Mouse (Mus musculus) MEL (cell line): ENCODE measurements around the gene Amer2. TPM values are rescaled to one million over a fixed set of nuclear protein-coding genes. Genes with fewer than 3 reads are reported as not detected.

ENCODE experiments used
- DNase-seq: peaks from one replicate; pipeline ENCODE4 v3.0.0; 2011; ENCODE audit warnings: low read depth, low spot score
- H3K27ac ChIP-seq: 2 replicates; pipeline ENCODE4 v1.5.1; 2012; ENCODE audit warnings: low read depth, mild to moderate bottlenecking, control low read depth, low read length, moderate library complexity; ENCODE audit not compliant: control insufficient read depth
- H3K27me3 ChIP-seq, 2 experiments: fragments of 150-350 bp in 1 of 2; sonication (generic) in 1 of 2; 2 replicates each; pipeline ENCODE4 v1.6.1; 2012; ENCODE audit warnings: low read length in 2 of 2, mild to moderate bottlenecking in 2 of 2, improper control_type of control experiment in 1 of 2, moderate library complexity in 1 of 2; ENCODE audit not compliant: insufficient read depth in 2 of 2, control insufficient read depth in 1 of 2
- H3K36me3 ChIP-seq, 2 experiments: 2 replicates each; pipeline ENCODE4 v1.6.1; 2012 to 2014; ENCODE audit warnings: low read length in 2 of 2, improper control_type of control experiment in 1 of 2, inconsistent platforms in 1 of 2, mild to moderate bottlenecking in 1 of 2; ENCODE audit not compliant: insufficient read depth in 2 of 2, control insufficient read depth in 1 of 2
- H3K4me1 ChIP-seq, 2 experiments: fragments of 150-350 bp in 1 of 2; sonication (generic) in 1 of 2; 2 replicates each; pipeline ENCODE4 v1.6.1; 2012; ENCODE audit warnings: low read length in 2 of 2, improper control_type of control experiment in 1 of 2, mild to moderate bottlenecking in 1 of 2; ENCODE audit not compliant: insufficient read depth in 2 of 2, control insufficient read depth in 1 of 2
- H3K4me3 ChIP-seq, 2 experiments: fragments of 150-350 bp in 1 of 2; sonication (generic) in 1 of 2; 2 replicates each; pipeline ENCODE4 v1.5.1; 2012; ENCODE audit warnings: low read depth in 2 of 2, low read length in 2 of 2, mild to moderate bottlenecking in 2 of 2, moderate library complexity in 2 of 2, control low read depth in 1 of 2, improper control_type of control experiment in 1 of 2; ENCODE audit not compliant: control insufficient read depth in 1 of 2, insufficient read depth in 1 of 2
- H3K79me2 ChIP-seq: 2 replicates; pipeline ENCODE4 v1.6.1; 2012; ENCODE audit warnings: mild to moderate bottlenecking, low read length, moderate library complexity; ENCODE audit not compliant: control insufficient read depth, poor library complexity, insufficient read depth
- H3K9ac ChIP-seq: 2 replicates; pipeline ENCODE4 v1.6.1; 2012; ENCODE audit warnings: low read depth, mild to moderate bottlenecking, control low read depth, low read length, moderate library complexity; ENCODE audit not compliant: control insufficient read depth, poor library complexity, severe bottlenecking
- H3K9me3 ChIP-seq: fragments of 150-350 bp; sonication (generic); replicated peaks from 2 replicates; pipeline ENCODE4 v1.6.1; 2012; ENCODE audit warnings: mild to moderate bottlenecking, low read length, improper control_type of control experiment, moderate library complexity; ENCODE audit not compliant: insufficient read depth
- BHLHE40 ChIP-seq: IDR thresholded peaks from 2 replicates; pipeline ENCODE4 v1.6.1; 2012; ENCODE audit warnings: low read depth, mild to moderate bottlenecking, inconsistent platforms, low read length, improper control_type of control experiment, borderline replicate concordance
- CHD1 ChIP-seq: IDR thresholded peaks from 2 replicates; pipeline ENCODE4 v1.6.1; 2012; ENCODE audit warnings: low read depth, mild to moderate bottlenecking, inconsistent platforms, low read length, improper control_type of control experiment
- CHD2 ChIP-seq: IDR thresholded peaks from 2 replicates; pipeline ENCODE4 v1.6.1; 2011; ENCODE audit warnings: low read length, improper control_type of control experiment
- E2F4 ChIP-seq: IDR thresholded peaks from 2 replicates; pipeline ENCODE4 v1.6.1; 2011; ENCODE audit warnings: low read depth, low read length, improper control_type of control experiment, borderline replicate concordance
- ELF1 ChIP-seq: IDR thresholded peaks from 2 replicates; pipeline ENCODE4 v1.6.1; 2014; ENCODE audit warnings: low read depth, mild to moderate bottlenecking, inconsistent platforms, low read length, improper control_type of control experiment, moderate library complexity
- GABPA ChIP-seq: IDR thresholded peaks from 2 replicates; pipeline ENCODE4 v1.6.1; 2012; ENCODE audit warnings: low read depth, mild to moderate bottlenecking, inconsistent platforms, low read length, improper control_type of control experiment, moderate library complexity
- GATA1 ChIP-seq: IDR thresholded peaks from 2 replicates; pipeline ENCODE4 v1.6.1; 2011; ENCODE audit warnings: low read depth, low read length, improper control_type of control experiment
- JUND ChIP-seq: IDR thresholded peaks from 2 replicates; pipeline ENCODE4 v1.6.1; 2011; ENCODE audit warnings: low read depth, mild to moderate bottlenecking, improper control_type of control experiment, low read length
- MAX ChIP-seq: IDR thresholded peaks from 2 replicates; pipeline ENCODE4 v1.6.1; 2011; ENCODE audit warnings: low read length, improper control_type of control experiment
- MAZ ChIP-seq: IDR thresholded peaks from 2 replicates; pipeline ENCODE4 v1.6.1; 2012; ENCODE audit warnings: low read depth, mild to moderate bottlenecking, inconsistent platforms, low read length, improper control_type of control experiment
- MEF2A ChIP-seq: IDR thresholded peaks from 2 replicates; pipeline ENCODE4 v1.6.1; 2014; ENCODE audit warnings: low read depth, mild to moderate bottlenecking, inconsistent platforms, low read length, improper control_type of control experiment; ENCODE audit not compliant: poor library complexity, insufficient replicate concordance, severe bottlenecking; ENCODE audit errors: extremely low read depth
- NELFE ChIP-seq: IDR thresholded peaks from 2 replicates; pipeline ENCODE4 v1.6.1; 2011; ENCODE audit warnings: low read depth, low read length, improper control_type of control experiment
- POLR2AphosphoS2 ChIP-seq: IDR thresholded peaks from 2 replicates; pipeline ENCODE4 v1.6.1; 2011; ENCODE audit warnings: low read length, improper control_type of control experiment
- POLR2AphosphoS5 ChIP-seq: IDR thresholded peaks from 2 replicates; pipeline ENCODE4 v1.6.1; 2012; ENCODE audit warnings: low read depth, borderline replicate concordance, mild to moderate bottlenecking, inconsistent platforms, low read length, moderate library complexity, mixed read lengths
- RAD21 ChIP-seq: IDR thresholded peaks from 2 replicates; pipeline ENCODE4 v1.6.1; 2011; ENCODE audit warnings: mild to moderate bottlenecking, low read depth, low read length, improper control_type of control experiment
- RCOR1 ChIP-seq: IDR thresholded peaks from 2 replicates; pipeline ENCODE4 v1.6.1; 2012; ENCODE audit warnings: low read depth, mild to moderate bottlenecking, inconsistent platforms, low read length, improper control_type of control experiment
- SIN3A ChIP-seq: IDR thresholded peaks from 2 replicates; pipeline ENCODE4 v1.6.1; 2012; ENCODE audit warnings: low read length, improper control_type of control experiment, inconsistent platforms
- SMC3 ChIP-seq: IDR thresholded peaks from 2 replicates; pipeline ENCODE4 v1.6.1; 2011; ENCODE audit warnings: low read depth, low read length, improper control_type of control experiment
- TBP ChIP-seq: IDR thresholded peaks from 2 replicates; pipeline ENCODE4 v1.8.0; 2011; ENCODE audit warnings: low read depth, low read length, improper control_type of control experiment
- TCF12 ChIP-seq: IDR thresholded peaks from 2 replicates; pipeline ENCODE4 v1.6.1; 2014; ENCODE audit warnings: low read depth, mild to moderate bottlenecking, inconsistent platforms, low read length, improper control_type of control experiment, moderate library complexity
- ZC3H11A ChIP-seq: IDR thresholded peaks from 2 replicates; pipeline ENCODE4 v1.6.1; 2012; ENCODE audit warnings: low read depth, mild to moderate bottlenecking, inconsistent platforms, low read length, improper control_type of control experiment
- ZMIZ1 ChIP-seq: IDR thresholded peaks from 2 replicates; pipeline ENCODE4 v1.6.1; 2012; ENCODE audit warnings: low read depth, mild to moderate bottlenecking, inconsistent platforms, low read length, improper control_type of control experiment, moderate library complexity
- ZNF384 ChIP-seq: IDR thresholded peaks from 2 replicates; pipeline ENCODE4 v1.6.1; 2012; ENCODE audit warnings: low read depth, mild to moderate bottlenecking, inconsistent platforms, low read length, improper control_type of control experiment
- polyA plus RNA-seq, 2 experiments: library from polyadenylated mRNA; stranded (reverse) in 1 of 2; unstranded in 1 of 2; fragments of >175 nt in 1 of 2; fragments of >200 nt in 1 of 2; gene quantifications; 2 replicates each; pipeline versions ENCODE4 v1.2.1 to v1.2.4; 2012; ENCODE audit warnings: low replicate concordance in 2 of 2, low read depth in 1 of 2; ENCODE audit not compliant: insufficient read length in 2 of 2, insufficient read depth in 1 of 2, missing spikeins in 1 of 2
- total RNA-seq: library from RNA; depleted of rRNA; stranded (reverse); fragments of 300-350 nt; gene quantifications from 2 replicates; pipeline ENCODE4 v1.2.3, GENCODE M21; 2012

Amer2 gene
- total and polyA plus RNA-seq, 3 experiments: 0.01 TPM; not detected in 2

DNA sequence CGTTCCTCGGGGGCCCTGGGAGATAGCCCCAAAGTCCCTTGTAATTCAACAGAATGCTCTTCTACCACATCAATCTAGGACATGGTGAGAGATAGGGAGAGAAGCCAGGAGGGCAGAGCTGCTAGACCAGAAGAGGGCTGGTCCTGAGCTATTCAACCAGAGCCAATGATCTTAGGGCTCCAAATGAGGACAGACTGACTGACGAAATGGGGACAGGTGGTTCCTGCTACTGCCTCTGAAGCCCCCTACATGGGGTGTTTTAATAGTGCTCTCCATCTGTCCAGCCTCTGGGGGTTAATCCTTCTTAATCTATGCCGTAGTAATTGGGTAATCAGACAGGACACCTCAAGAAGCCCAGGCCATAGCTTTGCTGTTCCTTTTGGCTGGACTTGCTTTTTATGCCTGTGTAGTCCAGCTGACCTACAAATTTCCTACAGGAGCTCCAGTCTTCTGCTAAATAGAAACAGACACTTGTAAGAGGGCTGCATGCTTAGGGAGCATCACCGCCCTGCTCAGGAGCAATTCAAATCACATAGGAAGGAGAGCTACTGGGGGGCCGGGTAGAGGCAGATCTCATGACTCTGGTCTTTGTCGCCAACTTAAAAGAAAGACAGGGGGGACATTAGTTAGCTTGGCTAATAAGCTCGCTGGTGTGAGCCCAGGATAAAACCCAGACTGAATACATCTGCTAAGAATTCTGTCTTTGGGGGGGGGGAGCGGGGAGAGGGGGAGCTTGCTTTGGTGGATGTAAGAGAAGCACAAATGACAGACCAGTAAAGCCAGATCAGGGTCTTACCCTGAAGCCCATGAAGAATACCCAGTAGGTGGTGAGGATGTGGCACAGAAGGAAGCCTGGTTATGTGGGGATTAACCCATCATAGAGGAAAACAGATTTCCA is 4.0 kb upstream of the Amer2 start:
- H3K36me3 ChIP-seq: no peaks in the 10 kb centered on the region
- no peak overlapping the region for H3K9ac ChIP-seq
- DNase-seq: no peak
- no peak overlapping the region for H3K4me3 ChIP-seq
- H3K27ac ChIP-seq: no peak overlapping the region
- H3K9me3 ChIP-seq: no peaks in the 10 kb centered on the region
- TF ChIP-seq GATA1 (no peak), ZC3H11A (no peak), POLR2AphosphoS2 (no peak), E2F4 (no peak), CHD2 (no peak), ZNF384 (no peak), JUND (no peak), BHLHE40 (no peak), TBP (no peak), POLR2AphosphoS5 (no peak), GABPA (no peak), SIN3A (no peak), RAD21 (no peak), SMC3 (no peak), RCOR1 (no peak), CHD1 (no peak)
- no peaks in the 10 kb centered on the region for H3K4me1 ChIP-seq
- no peaks in the 10 kb centered on the region for H3K27me3 ChIP-seq
- H3K79me2 ChIP-seq: no peaks in the 10 kb centered on the region

DNA sequence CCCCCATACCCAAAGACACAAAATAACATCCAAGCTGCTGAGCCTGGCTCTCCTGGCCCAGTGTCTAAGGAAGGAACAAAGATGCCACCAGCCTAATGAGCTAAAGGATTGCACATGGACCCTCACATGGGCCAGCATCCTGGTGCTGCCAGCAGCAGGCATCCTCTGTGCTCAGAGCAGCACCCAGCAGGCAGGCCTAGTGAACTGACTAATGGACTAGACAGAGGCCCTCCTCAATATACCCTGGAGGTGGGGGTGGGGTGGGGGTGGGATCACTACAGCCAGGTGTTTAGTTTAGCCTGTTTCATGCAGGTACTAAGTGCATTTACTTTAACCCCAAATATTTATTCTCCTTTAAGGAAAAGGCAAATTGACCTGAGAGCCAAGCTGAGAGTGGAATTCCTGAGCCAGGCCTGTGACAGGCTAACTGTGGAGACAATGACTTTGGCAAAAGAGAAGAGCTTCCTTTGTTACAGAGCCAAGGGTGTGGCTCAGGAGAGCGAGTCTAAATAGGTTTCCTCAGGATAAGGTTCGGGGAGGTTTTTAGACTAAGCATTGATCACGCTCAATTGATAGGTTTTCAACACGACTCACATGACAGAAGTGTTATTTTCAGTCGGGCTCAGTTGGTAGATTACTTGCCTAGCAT is 3.3 kb upstream of the Amer2 start:
- H3K79me2 ChIP-seq: no peaks in the 10 kb centered on the region
- no peaks in the 10 kb centered on the region for H3K27me3 ChIP-seq
- H3K9ac ChIP-seq: no peak overlapping the region
- no peaks in the 10 kb centered on the region for H3K9me3 ChIP-seq
- H3K27ac ChIP-seq: no peak overlapping the region
- H3K4me1 ChIP-seq: no peaks in the 10 kb centered on the region
- no peak for DNase-seq
- H3K36me3 ChIP-seq: no peaks in the 10 kb centered on the region
- TF ChIP-seq NELFE: no peak
- no peak for TF ChIP-seq ZMIZ1
- TF ChIP-seq SMC3: no peak
- TF ChIP-seq MEF2A: no peak
- no peak for TF ChIP-seq POLR2AphosphoS5
- TF ChIP-seq SIN3A: no peak
- no peak for TF ChIP-seq TCF12
- TF ChIP-seq TBP: no peak
- TF ChIP-seq MAZ: no peak
- TF ChIP-seq GABPA: no peak
- TF ChIP-seq MAX: no peak
- no peak for TF ChIP-seq ELF1
- no peak overlapping the region for H3K4me3 ChIP-seq
